Mouse (Mus musculus) MEL (cell line): ENCODE data around the gene Tex261. TPM values are rescaled to one million over a fixed set of nuclear protein-coding genes. Genes with fewer than 3 reads are reported as not detected.

ENCODE experiments used
- DNase-seq: peaks from one replicate; pipeline ENCODE4 v3.0.0; 2011; ENCODE audit warnings: low read depth, low spot score
- H3K27ac ChIP-seq: 2 replicates; pipeline ENCODE4 v1.5.1; 2012; ENCODE audit warnings: low read depth, mild to moderate bottlenecking, control low read depth, low read length, moderate library complexity; ENCODE audit not compliant: control insufficient read depth
- H3K27me3 ChIP-seq, 2 experiments: fragments of 150-350 bp in 1 of 2; sonication (generic) in 1 of 2; 2 replicates each; pipeline ENCODE4 v1.6.1; 2012; ENCODE audit warnings: low read length in 2 of 2, mild to moderate bottlenecking in 2 of 2, improper control_type of control experiment in 1 of 2, moderate library complexity in 1 of 2; ENCODE audit not compliant: insufficient read depth in 2 of 2, control insufficient read depth in 1 of 2
- H3K36me3 ChIP-seq, 2 experiments: 2 replicates each; pipeline ENCODE4 v1.6.1; 2012 to 2014; ENCODE audit warnings: low read length in 2 of 2, improper control_type of control experiment in 1 of 2, inconsistent platforms in 1 of 2, mild to moderate bottlenecking in 1 of 2; ENCODE audit not compliant: insufficient read depth in 2 of 2, control insufficient read depth in 1 of 2
- H3K4me1 ChIP-seq, 2 experiments: fragments of 150-350 bp in 1 of 2; sonication (generic) in 1 of 2; 2 replicates each; pipeline ENCODE4 v1.6.1; 2012; ENCODE audit warnings: low read length in 2 of 2, improper control_type of control experiment in 1 of 2, mild to moderate bottlenecking in 1 of 2; ENCODE audit not compliant: insufficient read depth in 2 of 2, control insufficient read depth in 1 of 2
- H3K4me3 ChIP-seq, 2 experiments: fragments of 150-350 bp in 1 of 2; sonication (generic) in 1 of 2; 2 replicates each; pipeline ENCODE4 v1.5.1; 2012; ENCODE audit warnings: low read depth in 2 of 2, low read length in 2 of 2, mild to moderate bottlenecking in 2 of 2, moderate library complexity in 2 of 2, control low read depth in 1 of 2, improper control_type of control experiment in 1 of 2; ENCODE audit not compliant: control insufficient read depth in 1 of 2, insufficient read depth in 1 of 2
- H3K79me2 ChIP-seq: 2 replicates; pipeline ENCODE4 v1.6.1; 2012; ENCODE audit warnings: mild to moderate bottlenecking, low read length, moderate library complexity; ENCODE audit not compliant: control insufficient read depth, poor library complexity, insufficient read depth
- H3K9ac ChIP-seq: 2 replicates; pipeline ENCODE4 v1.6.1; 2012; ENCODE audit warnings: low read depth, mild to moderate bottlenecking, control low read depth, low read length, moderate library complexity; ENCODE audit not compliant: control insufficient read depth, poor library complexity, severe bottlenecking
- H3K9me3 ChIP-seq: fragments of 150-350 bp; sonication (generic); replicated peaks from 2 replicates; pipeline ENCODE4 v1.6.1; 2012; ENCODE audit warnings: mild to moderate bottlenecking, low read length, improper control_type of control experiment, moderate library complexity; ENCODE audit not compliant: insufficient read depth
- BHLHE40 ChIP-seq: IDR thresholded peaks from 2 replicates; pipeline ENCODE4 v1.6.1; 2012; ENCODE audit warnings: low read depth, mild to moderate bottlenecking, inconsistent platforms, low read length, improper control_type of control experiment, borderline replicate concordance
- CHD2 ChIP-seq: IDR thresholded peaks from 2 replicates; pipeline ENCODE4 v1.6.1; 2011; ENCODE audit warnings: low read length, improper control_type of control experiment
- CTCF ChIP-seq, 3 experiments: IDR thresholded peaks in 2 of 3; conservative IDR thresholded peaks in 1 of 3; 2 replicates each; pipeline ENCODE4 v1.5.1; 2011 to 2012; ENCODE audit warnings: low read length in 3 of 3, low read depth in 2 of 3, mild to moderate bottlenecking in 2 of 3, improper control_type of control experiment in 1 of 3, inconsistent platforms in 1 of 3, mixed read lengths in 1 of 3, moderate library complexity in 1 of 3; ENCODE audit not compliant: control insufficient read depth in 1 of 3, insufficient read depth in 1 of 3, poor library complexity in 1 of 3, severe bottlenecking in 1 of 3
- E2F4 ChIP-seq: IDR thresholded peaks from 2 replicates; pipeline ENCODE4 v1.6.1; 2011; ENCODE audit warnings: low read depth, low read length, improper control_type of control experiment, borderline replicate concordance
- ELF1 ChIP-seq: IDR thresholded peaks from 2 replicates; pipeline ENCODE4 v1.6.1; 2014; ENCODE audit warnings: low read depth, mild to moderate bottlenecking, inconsistent platforms, low read length, improper control_type of control experiment, moderate library complexity
- EP300 ChIP-seq, 2 experiments: IDR thresholded peaks; 2 replicates each; pipeline ENCODE4 v1.6.1; 2011; ENCODE audit warnings: improper control_type of control experiment in 2 of 2, low read length in 2 of 2, low read depth in 1 of 2, mild to moderate bottlenecking in 1 of 2
- ETS1 ChIP-seq: IDR thresholded peaks from 2 replicates; pipeline ENCODE4 v1.6.1; 2012; ENCODE audit warnings: low read depth, mild to moderate bottlenecking, inconsistent platforms, low read length, improper control_type of control experiment, moderate library complexity
- GATA1 ChIP-seq: IDR thresholded peaks from 2 replicates; pipeline ENCODE4 v1.6.1; 2011; ENCODE audit warnings: low read depth, low read length, improper control_type of control experiment
- JUND ChIP-seq: IDR thresholded peaks from 2 replicates; pipeline ENCODE4 v1.6.1; 2011; ENCODE audit warnings: low read depth, mild to moderate bottlenecking, improper control_type of control experiment, low read length
- KAT2A ChIP-seq: conservative IDR thresholded peaks from 2 replicates; pipeline ENCODE4 v1.6.1; 2012; ENCODE audit warnings: low read depth, low read length, improper control_type of control experiment, inconsistent platforms
- MAX ChIP-seq: IDR thresholded peaks from 2 replicates; pipeline ENCODE4 v1.6.1; 2011; ENCODE audit warnings: low read length, improper control_type of control experiment
- MAZ ChIP-seq: IDR thresholded peaks from 2 replicates; pipeline ENCODE4 v1.6.1; 2012; ENCODE audit warnings: low read depth, mild to moderate bottlenecking, inconsistent platforms, low read length, improper control_type of control experiment
- MEF2A ChIP-seq: IDR thresholded peaks from 2 replicates; pipeline ENCODE4 v1.6.1; 2014; ENCODE audit warnings: low read depth, mild to moderate bottlenecking, inconsistent platforms, low read length, improper control_type of control experiment; ENCODE audit not compliant: poor library complexity, insufficient replicate concordance, severe bottlenecking; ENCODE audit errors: extremely low read depth
- MXI1 ChIP-seq: IDR thresholded peaks from 2 replicates; pipeline ENCODE4 v1.6.1; 2011; ENCODE audit warnings: mild to moderate bottlenecking, low read depth, low read length, improper control_type of control experiment
- MYB ChIP-seq: IDR thresholded peaks from 2 replicates; pipeline ENCODE4 v1.6.1; 2011; ENCODE audit warnings: mild to moderate bottlenecking, low read depth, low read length, improper control_type of control experiment
- MYC ChIP-seq: IDR thresholded peaks from 2 replicates; pipeline ENCODE4 v1.6.1; 2011; ENCODE audit warnings: low read depth, mild to moderate bottlenecking, low read length, improper control_type of control experiment, moderate library complexity
- POLR2A ChIP-seq, 2 experiments: IDR thresholded peaks; 2 replicates each; pipeline ENCODE4 v1.6.1; 2011 to 2012; ENCODE audit warnings: low read length in 2 of 2, mild to moderate bottlenecking in 2 of 2, control low read depth in 1 of 2, improper control_type of control experiment in 1 of 2, low read depth in 1 of 2, moderate library complexity in 1 of 2; ENCODE audit not compliant: control insufficient read depth in 1 of 2, insufficient read depth in 1 of 2, poor library complexity in 1 of 2
- POLR2AphosphoS2 ChIP-seq: IDR thresholded peaks from 2 replicates; pipeline ENCODE4 v1.6.1; 2011; ENCODE audit warnings: low read length, improper control_type of control experiment
- RAD21 ChIP-seq: IDR thresholded peaks from 2 replicates; pipeline ENCODE4 v1.6.1; 2011; ENCODE audit warnings: mild to moderate bottlenecking, low read depth, low read length, improper control_type of control experiment
- SMC3 ChIP-seq: IDR thresholded peaks from 2 replicates; pipeline ENCODE4 v1.6.1; 2011; ENCODE audit warnings: low read depth, low read length, improper control_type of control experiment
- TBP ChIP-seq: IDR thresholded peaks from 2 replicates; pipeline ENCODE4 v1.8.0; 2011; ENCODE audit warnings: low read depth, low read length, improper control_type of control experiment
- UBTF ChIP-seq: IDR thresholded peaks from 2 replicates; pipeline ENCODE4 v1.6.1; 2012; ENCODE audit warnings: low read depth, mild to moderate bottlenecking, inconsistent platforms, low read length, improper control_type of control experiment, moderate library complexity, borderline replicate concordance; ENCODE audit not compliant: insufficient read depth
- ZC3H11A ChIP-seq: IDR thresholded peaks from 2 replicates; pipeline ENCODE4 v1.6.1; 2012; ENCODE audit warnings: low read depth, mild to moderate bottlenecking, inconsistent platforms, low read length, improper control_type of control experiment
- ZMIZ1 ChIP-seq: IDR thresholded peaks from 2 replicates; pipeline ENCODE4 v1.6.1; 2012; ENCODE audit warnings: low read depth, mild to moderate bottlenecking, inconsistent platforms, low read length, improper control_type of control experiment, moderate library complexity
- ZNF384 ChIP-seq: IDR thresholded peaks from 2 replicates; pipeline ENCODE4 v1.6.1; 2012; ENCODE audit warnings: low read depth, mild to moderate bottlenecking, inconsistent platforms, low read length, improper control_type of control experiment
- polyA plus RNA-seq, 2 experiments: library from polyadenylated mRNA; stranded (reverse) in 1 of 2; unstranded in 1 of 2; fragments of >175 nt in 1 of 2; fragments of >200 nt in 1 of 2; gene quantifications; 2 replicates each; pipeline versions ENCODE4 v1.2.1 to v1.2.4; 2012; ENCODE audit warnings: low replicate concordance in 2 of 2, low read depth in 1 of 2; ENCODE audit not compliant: insufficient read length in 2 of 2, insufficient read depth in 1 of 2, missing spikeins in 1 of 2
- total RNA-seq: library from RNA; depleted of rRNA; stranded (reverse); fragments of 300-350 nt; gene quantifications from 2 replicates; pipeline ENCODE4 v1.2.3, GENCODE M21; 2012

The Tex261 gene
- total and polyA plus RNA-seq, 3 experiments = 56.2 to 104 TPM; not detected in 1

- no peaks in the 10 kb centered on the region for H3K36me3 ChIP-seq
- no peaks in the 10 kb centered on the region for H3K4me1 ChIP-seq
- H3K79me2 ChIP-seq = no peaks in the 10 kb centered on the region
- no peak for TF ChIP-seq MYC
- TF ChIP-seq MEF2A = no peak
- no peak for TF ChIP-seq KAT2A
- TF ChIP-seq ZNF384 = no peak
- TF ChIP-seq EP300 (IDR thresholded peaks at IDR 0.05; ENCODE audit: low read depth in 1 of 2, low read length in 2 of 2) = no peak
- no peak overlapping the region for H3K27ac ChIP-seq
- H3K9me3 ChIP-seq = no peaks in the 10 kb centered on the region
- H3K9ac ChIP-seq = no peak overlapping the region
- DNase-seq = no peak
- no peaks in the 10 kb centered on the region; a peak in 1 of 4 replicates for H3K27me3 ChIP-seq
- H3K4me3 ChIP-seq = no peak overlapping the region
Observed at GRCm38 (mm10) chr6:83737311-83737710, 38.3 kb downstream of the Tex261 start.

- H3K9ac ChIP-seq = no peak overlapping the region
- H3K27ac ChIP-seq = no peak overlapping the region
- TF ChIP-seq UBTF = no peak
- TF ChIP-seq MYB = no peak
- TF ChIP-seq MAX = no peak
- no peak for TF ChIP-seq MAZ
- TF ChIP-seq ETS1 = no peak
- no peak for TF ChIP-seq POLR2A (IDR thresholded peaks at IDR 0.05; ENCODE audit: control insufficient read depth in 1 of 2, insufficient read depth in 1 of 2, low read depth in 1 of 2, low read length in 2 of 2, poor library complexity in 1 of 2)
- TF ChIP-seq SMC3 = peak; percentile 87
- no peak for TF ChIP-seq ZNF384
- peak; percentile 48 for TF ChIP-seq RAD21
- TF ChIP-seq ZC3H11A = peak; percentile 41; the same call in 1 of the 2 replicates
- no peak for TF ChIP-seq ZMIZ1
- TF ChIP-seq ELF1 = no peak
- TF ChIP-seq E2F4 = no peak
- TF ChIP-seq GATA1 = no peak
- TF ChIP-seq MEF2A = no peak
- TF ChIP-seq TBP = no peak
- no peak for TF ChIP-seq JUND
- TF ChIP-seq MXI1 = no peak
- TF ChIP-seq CTCF (IDR thresholded peaks at IDR 0.05 in 2 of 3, conservative IDR thresholded peaks at IDR 0.05 in 1 of 3; ENCODE audit: control insufficient read depth in 1 of 3, insufficient read depth in 1 of 3, low read depth in 2 of 3, low read length in 3 of 3, poor library complexity in 1 of 3, severe bottlenecking in 1 of 3) = peak; percentile 84 to 91 (median 88)
- TF ChIP-seq CHD2 = no peak
- no peak for TF ChIP-seq BHLHE40
- no peak for TF ChIP-seq POLR2AphosphoS2
- TF ChIP-seq, all 39 proteins: peak for 4
- Histone ChIP-seq H3K79me2 (no peaks in the 10 kb centered on the region), H3K9me3 (no peaks in the 10 kb centered on the region), H3K36me3 (no peaks in the 10 kb centered on the region), H3K4me3 (no peak overlapping the region), H3K4me1 (no peaks in the 10 kb centered on the region), H3K27me3 (no peaks in the 10 kb centered on the region; a peak in 1 of 4 replicates)
- peak; percentile 81 for DNase-seq
Observed at GRCm38 (mm10) chr6:83731128-83731527, 44.5 kb downstream of the Tex261 start.
